Mouse (Mus musculus): ENCODE measurements around the gene Ttc33. TPM values are rescaled to one million over a fixed set of nuclear protein-coding genes. Genes with fewer than 3 reads are reported as not detected.

The Ttc33 gene
- polyA plus RNA-seq (2012; rRNA removed), result 24.5 and 29.0 TPM in 2 replicates

- TF ChIP-seq CTCF (IDR thresholded peaks at IDR 0.05; ENCODE audit: borderline replicate concordance, extremely low read depth, insufficient read depth, insufficient read length) (peak; percentile 29; the same call in 1 of the 2 replicates), POLR2A (IDR thresholded peaks at IDR 0.05; ENCODE audit: borderline replicate concordance, extremely low read depth, insufficient read depth, insufficient read length, poor library complexity, severe bottlenecking) (peak; percentile 24; the same call in 1 of the 2 replicates)
- peak; percentile 92 for DNase-seq (ENCODE audit: low read depth)
These were observed at the start of gene Ttc33 for GRCm38 (mm10) chr15:5185366-5186292. Gene Ttc33 (plus strand): TSS chr15:5185525.

DNA sequence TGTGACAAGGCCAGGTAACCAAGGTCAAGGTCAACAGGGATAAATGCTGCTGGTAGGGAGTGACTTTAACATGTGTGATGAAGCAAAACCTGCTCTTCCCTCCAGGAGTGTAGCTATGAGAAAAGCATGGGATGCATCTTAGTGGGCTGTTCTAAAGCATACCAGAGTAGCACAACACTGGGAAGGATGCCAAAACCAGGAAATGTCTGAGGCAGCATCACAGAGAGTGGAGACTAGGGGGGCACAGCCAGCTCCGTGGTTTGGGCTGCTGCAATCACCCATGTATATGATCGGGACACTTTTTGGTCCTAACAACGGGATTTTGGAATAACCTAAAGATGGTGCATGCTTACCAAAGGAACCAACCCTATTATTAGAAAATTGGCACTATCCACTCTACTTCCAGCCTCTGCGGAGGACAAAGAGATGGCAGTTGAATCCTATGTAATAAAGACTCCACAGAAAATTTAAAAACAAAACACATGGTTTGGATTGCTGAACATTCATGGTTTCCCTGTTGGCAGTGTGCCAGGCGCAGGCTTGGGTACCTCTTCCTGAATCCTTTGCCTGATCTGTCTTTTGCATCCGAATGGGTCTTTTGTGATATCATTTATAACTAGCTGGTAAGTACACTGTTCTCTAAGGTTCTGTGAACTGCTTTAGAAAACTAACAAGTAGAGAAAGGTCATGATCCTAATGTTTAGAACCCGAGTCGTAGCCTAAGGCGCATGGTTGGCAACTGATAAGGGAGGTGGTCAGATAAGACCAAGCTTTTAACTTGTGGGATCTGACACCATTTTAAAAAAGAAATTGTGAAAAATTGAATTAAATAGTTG lies 47.1 kb upstream of the Ttc33 start:
- no peak for TF ChIP-seq POLR2A (IDR thresholded peaks at IDR 0.05; ENCODE audit: borderline replicate concordance, extremely low read depth, insufficient read depth, insufficient read length, poor library complexity, severe bottlenecking)
- TF ChIP-seq CTCF (IDR thresholded peaks at IDR 0.05; ENCODE audit: borderline replicate concordance, extremely low read depth, insufficient read depth, insufficient read length), result no peak
- peak; percentile 80 for DNase-seq (ENCODE audit: low read depth)

GRCm38 (mm10) chr15:5139366-5139765 lies 46.0 kb upstream of the Ttc33 start:
- TF ChIP-seq POLR2A (IDR thresholded peaks at IDR 0.05; ENCODE audit: borderline replicate concordance, extremely low read depth, insufficient read depth, insufficient read length, poor library complexity, severe bottlenecking) (no peak), CTCF (IDR thresholded peaks at IDR 0.05; ENCODE audit: borderline replicate concordance, extremely low read depth, insufficient read depth, insufficient read length) (no peak)
- no peak for DNase-seq (ENCODE audit: low read depth)

GRCm38 (mm10) chr15:5139863-5140262 lies 45.5 kb upstream of the Ttc33 start:
- TF ChIP-seq POLR2A (IDR thresholded peaks at IDR 0.05; ENCODE audit: borderline replicate concordance, extremely low read depth, insufficient read depth, insufficient read length, poor library complexity, severe bottlenecking) (no peak), CTCF (IDR thresholded peaks at IDR 0.05; ENCODE audit: borderline replicate concordance, extremely low read depth, insufficient read depth, insufficient read length) (no peak)

DNA sequence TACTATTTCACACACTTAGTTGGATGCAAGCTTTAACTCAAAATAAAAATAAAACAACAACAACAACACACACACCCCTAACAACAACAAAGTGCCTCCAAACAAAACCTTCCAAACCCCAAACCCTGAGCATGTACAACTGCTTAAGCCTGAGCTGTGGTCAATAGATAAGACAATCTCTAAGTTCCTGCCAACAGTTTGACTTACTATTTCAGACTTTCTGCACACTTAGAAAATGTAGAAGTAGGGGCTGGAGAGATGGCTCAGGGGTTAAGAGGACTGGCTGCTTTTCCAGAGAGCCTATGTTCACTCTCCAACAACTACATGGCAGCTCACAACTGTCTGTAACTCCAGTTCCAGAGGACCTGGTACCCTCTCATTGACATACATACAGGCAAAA lies 45.0 kb upstream of the Ttc33 start:
- TF ChIP-seq CTCF (IDR thresholded peaks at IDR 0.05; ENCODE audit: borderline replicate concordance, extremely low read depth, insufficient read depth, insufficient read length), result no peak
- TF ChIP-seq POLR2A (IDR thresholded peaks at IDR 0.05; ENCODE audit: borderline replicate concordance, extremely low read depth, insufficient read depth, insufficient read length, poor library complexity, severe bottlenecking), result no peak
- no peak for DNase-seq (ENCODE audit: low read depth)

More at GRCm38 (mm10) chr15:5139863-5140262, 45.5 kb upstream of the Ttc33 start:
- DNase-seq (ENCODE audit: low read depth), result no peak

DNA sequence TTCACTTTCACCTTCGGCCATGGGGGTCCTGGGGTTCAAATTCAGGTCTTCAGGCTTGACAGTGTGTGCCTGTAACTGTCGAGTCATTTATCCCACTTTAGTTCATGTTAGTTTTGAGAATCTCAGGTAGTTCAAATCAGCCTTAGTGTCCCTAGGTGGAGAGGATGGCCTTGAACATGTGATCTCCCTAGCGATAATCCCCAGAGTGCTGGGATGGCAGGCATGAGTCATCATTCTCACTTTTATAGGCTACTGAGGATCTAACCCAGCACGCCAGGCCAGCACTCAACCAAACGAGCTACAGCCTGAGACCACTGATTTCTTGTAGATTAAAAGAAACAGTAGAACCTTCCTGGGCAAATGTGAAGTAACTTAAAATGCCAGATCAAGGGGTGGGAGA lies 43.3 kb upstream of the Ttc33 start:
- DNase-seq (ENCODE audit: low read depth), result no peak
- no peak for TF ChIP-seq CTCF (IDR thresholded peaks at IDR 0.05; ENCODE audit: borderline replicate concordance, extremely low read depth, insufficient read depth, insufficient read length)
- TF ChIP-seq POLR2A (IDR thresholded peaks at IDR 0.05; ENCODE audit: borderline replicate concordance, extremely low read depth, insufficient read depth, insufficient read length, poor library complexity, severe bottlenecking), result no peak

DNA sequence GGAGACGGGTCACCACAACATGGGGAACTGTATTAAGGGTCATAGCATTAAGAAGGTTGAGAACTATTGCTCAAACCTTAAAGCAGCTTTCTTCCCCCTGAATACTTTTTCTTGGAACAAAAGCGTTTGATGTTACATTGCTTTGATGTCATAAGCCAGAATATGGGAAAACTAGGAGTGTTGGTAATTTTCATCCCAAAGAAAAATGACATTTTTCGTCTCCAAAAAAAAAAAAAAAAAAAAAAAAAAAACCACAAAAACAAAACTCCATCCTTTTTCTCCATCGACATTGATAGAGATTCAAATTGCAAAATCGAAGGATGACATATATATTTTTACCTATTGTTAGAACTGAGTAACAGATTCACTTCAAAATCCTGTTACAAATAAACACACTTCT lies 42.6 kb upstream of the Ttc33 start:
- no peak for DNase-seq (ENCODE audit: low read depth)
- no peak for TF ChIP-seq POLR2A (IDR thresholded peaks at IDR 0.05; ENCODE audit: borderline replicate concordance, extremely low read depth, insufficient read depth, insufficient read length, poor library complexity, severe bottlenecking)
- TF ChIP-seq CTCF (IDR thresholded peaks at IDR 0.05; ENCODE audit: borderline replicate concordance, extremely low read depth, insufficient read depth, insufficient read length), result no peak

DNA sequence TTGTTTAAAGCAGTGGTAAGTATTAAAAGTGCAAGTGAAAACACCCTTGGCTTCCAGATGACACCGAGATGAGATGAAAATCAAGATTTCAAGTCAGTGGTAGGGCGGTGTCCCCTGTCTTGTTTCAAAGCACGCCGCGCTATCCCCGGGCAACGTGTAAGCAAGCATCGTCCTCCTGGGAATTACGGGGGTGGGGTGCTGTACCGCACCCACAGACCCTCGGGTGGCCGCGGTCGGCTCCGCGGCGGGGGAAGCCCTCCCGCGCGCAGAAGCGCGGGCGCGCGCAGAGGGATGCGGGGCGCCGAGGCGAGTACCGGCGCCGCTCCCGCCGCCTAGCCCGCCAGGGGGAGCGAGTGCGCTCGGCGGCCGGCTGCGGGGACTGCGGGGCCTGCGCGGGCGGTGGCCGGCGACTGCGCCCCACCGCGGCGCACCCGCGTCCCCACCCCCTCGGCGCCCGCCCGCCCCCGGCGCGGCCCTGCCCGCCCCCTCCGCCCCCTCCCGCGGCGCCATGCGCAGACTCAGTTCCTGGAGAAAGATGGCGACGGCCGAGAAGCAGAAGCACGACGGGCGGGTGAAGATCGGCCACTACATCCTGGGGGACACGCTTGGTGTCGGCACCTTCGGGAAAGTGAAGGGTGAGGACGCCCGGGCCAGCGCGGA lies 41.8 kb upstream of the Ttc33 start, which contains the start of gene Prkaa1:
Gene Prkaa1, plus strand, starts transcription at position 501 of the 660 bp plus-strand sequence.
- DNase-seq (ENCODE audit: low read depth), result peak; percentile 90
- TF ChIP-seq CTCF (IDR thresholded peaks at IDR 0.05; ENCODE audit: borderline replicate concordance, extremely low read depth, insufficient read depth, insufficient read length), result peak; percentile 46; the same call in 1 of the 2 replicates
- peak; percentile 31; the same call in 1 of the 2 replicates for TF ChIP-seq POLR2A (IDR thresholded peaks at IDR 0.05; ENCODE audit: borderline replicate concordance, extremely low read depth, insufficient read depth, insufficient read length, poor library complexity, severe bottlenecking)

- TF ChIP-seq POLR2A (IDR thresholded peaks at IDR 0.05; ENCODE audit: borderline replicate concordance, extremely low read depth, insufficient read depth, insufficient read length, poor library complexity, severe bottlenecking) (no peak), CTCF (IDR thresholded peaks at IDR 0.05; ENCODE audit: borderline replicate concordance, extremely low read depth, insufficient read depth, insufficient read length) (peak; percentile 34; the same call in 1 of the 2 replicates)
- peak; percentile 86 for DNase-seq (ENCODE audit: low read depth)
These were observed 41.1 kb upstream of the Ttc33 start for GRCm38 (mm10) chr15:5144021-5144778.

Measured in brain, embryonic 14.5 days (tissue).